Mouse (Mus musculus): ENCODE measurements around the gene Pde4d.
A peak's percentile ranks its signal among the peaks of the same experiment; 100 is the strongest.
"Not testable (repeated sequence)": the region's sequence is repeated elsewhere in the genome, so short reads cannot be mapped to it uniquely, and the experiment has no call there.

The Pde4d gene

DNA sequence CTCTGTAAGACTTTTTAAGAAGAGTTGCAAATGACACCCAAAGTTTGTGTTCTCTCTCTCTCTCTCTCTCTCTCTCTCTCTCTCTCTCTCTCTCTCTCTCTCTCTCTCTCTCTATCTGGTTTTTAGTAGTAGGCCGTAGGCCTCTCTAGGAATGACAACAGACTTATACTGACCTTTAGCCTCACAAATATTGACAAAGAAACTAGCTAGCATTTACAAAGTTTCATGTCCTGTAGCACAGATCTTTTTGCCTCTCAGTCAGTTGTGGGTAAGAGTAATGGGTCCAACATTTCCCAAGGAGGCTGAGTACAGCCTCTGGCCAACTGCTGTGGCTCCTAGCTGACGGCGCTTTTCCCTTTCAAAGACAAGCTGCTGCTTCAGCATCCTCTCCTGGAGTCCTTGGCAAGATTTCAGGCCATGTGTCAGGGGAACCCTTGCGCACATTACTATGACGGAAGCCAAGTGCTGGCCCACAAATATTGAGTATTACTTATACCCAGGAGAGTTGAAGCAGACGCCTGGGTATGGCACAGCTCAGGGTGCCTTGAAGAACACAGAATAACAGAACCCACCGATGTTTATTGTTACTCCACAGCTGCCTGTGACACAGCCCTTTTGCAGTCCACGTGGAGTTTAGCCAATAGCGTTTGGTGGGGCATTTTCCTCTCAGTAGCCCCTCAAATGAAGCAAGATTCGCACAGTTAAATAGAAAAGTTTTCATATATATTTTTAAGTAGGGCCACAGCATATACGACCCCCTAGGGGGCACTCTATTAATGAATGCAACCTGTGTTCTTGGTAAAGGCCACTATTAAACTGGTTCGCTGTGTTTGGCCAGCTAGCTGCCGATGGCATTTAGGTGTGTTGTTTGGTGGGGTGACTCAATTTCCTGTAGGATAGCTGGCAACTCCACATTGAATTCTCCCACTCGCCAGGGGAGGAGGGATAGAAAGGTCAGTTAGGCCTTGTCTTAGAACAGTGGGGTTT lies 1450.0 kb downstream of the Pde4d start:
- no peak for DNase-seq (ENCODE audit: low spot score)

DNA sequence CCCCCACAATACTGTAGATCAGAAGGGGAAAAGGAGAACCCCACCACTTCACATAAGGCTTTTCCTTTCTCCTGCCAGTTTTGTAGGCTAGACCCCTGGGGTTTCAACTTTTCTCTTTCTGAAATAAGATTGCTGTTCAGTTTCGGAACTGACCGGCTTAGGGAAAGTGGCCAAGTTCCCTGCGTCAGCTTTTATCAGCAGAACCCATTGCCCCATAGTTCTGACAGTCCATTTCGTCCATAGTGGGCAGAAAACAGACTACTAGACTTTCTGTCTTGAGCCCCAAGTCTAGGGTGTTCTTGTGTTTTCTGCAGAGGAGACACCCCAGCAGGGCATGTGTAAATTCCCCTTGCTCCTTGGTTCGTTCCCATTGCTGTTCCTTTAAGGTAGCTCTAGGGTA lies 1452.1 kb downstream of the Pde4d start:
- no peak for DNase-seq (ENCODE audit: low spot score)

DNA sequence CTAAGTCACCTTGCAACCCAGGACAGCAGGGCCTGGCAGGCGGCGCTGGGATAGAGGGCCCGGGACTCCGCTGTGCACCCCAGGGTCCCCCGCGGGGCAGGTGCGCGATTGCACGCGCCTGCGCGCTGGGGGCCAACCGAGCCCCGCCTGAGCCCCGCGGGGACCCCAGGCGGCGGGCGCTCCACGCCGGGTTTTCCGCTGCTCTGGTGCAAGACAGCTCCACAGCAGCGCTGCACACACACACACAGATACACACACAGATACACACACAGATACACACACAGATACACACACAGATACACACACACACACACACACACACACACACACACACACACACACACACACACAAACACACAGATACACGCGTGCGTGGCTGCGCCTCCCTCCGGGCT lies 1452.7 kb downstream of the Pde4d start:
- DNase-seq (ENCODE audit: low spot score), result not testable (repeated sequence)

DNA sequence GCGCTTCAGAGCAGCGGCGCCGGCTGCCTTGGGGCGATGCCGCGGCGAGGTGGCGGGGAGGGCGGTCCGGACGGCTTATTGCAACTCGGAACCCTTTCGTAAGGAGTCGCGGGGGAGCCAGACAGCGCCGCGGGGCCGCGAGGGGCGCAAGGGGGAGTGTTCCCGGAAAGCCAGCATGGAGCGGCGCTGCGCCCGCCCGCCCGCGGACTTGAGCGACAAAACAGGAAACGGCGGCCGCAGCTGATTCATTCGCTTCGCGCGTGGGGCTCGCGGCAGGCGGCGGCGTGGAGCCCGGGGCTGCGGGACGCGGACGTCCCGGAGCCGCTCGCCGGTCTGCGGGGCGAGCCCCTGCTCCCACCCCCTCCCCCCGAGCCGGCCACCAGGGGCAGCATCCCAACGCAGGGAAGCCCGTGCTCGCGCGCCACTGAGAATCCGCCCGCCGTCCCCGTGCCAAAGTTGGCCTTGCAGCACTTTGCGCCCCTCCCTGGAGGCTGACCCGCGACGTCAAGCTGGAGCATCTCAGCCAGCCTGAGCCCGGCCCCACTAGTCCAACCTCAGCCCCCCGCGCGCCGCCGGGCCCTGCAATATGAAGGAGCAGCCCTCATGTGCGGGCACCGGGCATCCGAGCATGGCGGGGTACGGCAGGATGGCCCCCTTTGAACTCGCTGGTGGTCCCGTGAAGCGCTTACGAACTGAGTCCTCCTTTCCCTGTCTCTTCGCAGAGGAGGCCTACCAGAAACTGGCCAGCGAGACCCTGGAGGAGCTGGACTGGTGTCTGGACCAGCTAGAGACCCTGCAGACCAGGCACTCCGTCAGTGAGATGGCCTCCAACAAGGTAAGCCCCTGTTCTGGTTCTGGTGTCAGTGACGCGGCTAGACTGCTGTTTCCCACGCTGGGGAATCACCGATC lies 1453.4 kb downstream of the Pde4d start:
- DNase-seq (ENCODE audit: low spot score), result peak; percentile 83

DNA sequence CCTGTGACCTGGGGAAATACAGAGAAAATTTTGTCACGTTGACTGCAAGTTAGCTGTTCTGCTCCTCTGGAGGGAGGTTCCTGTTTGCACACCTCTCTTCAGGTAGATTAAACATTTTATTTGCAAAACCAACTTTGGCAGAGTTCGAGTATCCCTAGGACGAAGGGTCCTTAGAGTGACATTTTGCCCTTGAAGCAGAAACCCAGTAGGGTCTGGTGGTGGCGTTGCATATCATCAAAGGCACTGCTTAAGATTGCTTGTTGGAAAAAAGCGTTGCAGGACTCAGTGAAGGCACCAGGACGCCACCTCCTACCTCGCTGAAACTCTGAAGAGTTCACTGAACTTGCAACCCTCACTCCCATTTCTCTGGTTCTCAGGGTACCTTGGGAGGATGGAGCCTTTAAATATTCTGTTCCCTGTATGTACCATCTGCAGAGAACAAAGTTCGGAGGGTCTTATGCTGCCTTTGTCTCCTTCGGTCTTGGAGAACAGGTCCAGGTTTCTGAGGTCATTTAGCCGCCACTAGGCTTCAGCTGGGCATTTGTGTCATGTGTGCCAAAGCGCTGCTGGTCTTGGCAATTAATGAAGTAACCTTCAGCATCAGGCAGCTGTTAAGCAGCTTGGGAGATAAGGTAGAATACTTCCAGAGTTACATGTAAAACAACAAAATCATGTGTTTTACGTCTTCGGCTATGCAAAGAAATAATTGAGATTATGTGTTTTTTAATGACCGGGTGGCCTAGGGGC lies 1454.2 kb downstream of the Pde4d start:
- no peak for DNase-seq (ENCODE audit: low spot score)

DNA sequence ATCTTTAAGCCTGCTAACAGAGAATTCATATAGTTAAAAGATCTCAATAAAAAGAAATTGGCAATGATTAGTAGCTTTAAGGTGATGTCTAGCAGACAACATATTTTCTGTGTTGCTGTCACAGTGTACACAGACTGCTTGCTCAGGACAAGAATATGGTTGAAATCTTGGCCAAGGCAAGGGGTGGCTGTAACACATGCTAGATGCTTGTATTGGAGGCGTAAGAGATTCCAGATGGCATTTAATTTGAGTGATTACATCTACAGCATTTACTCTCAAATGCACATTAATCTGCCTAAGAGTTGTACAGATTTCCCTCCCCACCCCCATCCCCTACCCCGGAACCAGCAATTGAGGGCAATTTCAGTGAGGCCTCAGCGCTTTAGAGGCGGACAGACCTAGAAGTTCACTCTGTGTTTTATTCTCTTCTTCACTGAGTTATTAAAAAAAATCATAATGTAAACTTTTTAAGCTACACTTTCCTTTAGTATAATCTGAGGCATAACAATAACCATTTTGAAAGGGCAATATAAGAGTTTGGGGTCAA lies 1456.7 kb downstream of the Pde4d start:
- DNase-seq (ENCODE audit: low spot score), result no peak

DNA sequence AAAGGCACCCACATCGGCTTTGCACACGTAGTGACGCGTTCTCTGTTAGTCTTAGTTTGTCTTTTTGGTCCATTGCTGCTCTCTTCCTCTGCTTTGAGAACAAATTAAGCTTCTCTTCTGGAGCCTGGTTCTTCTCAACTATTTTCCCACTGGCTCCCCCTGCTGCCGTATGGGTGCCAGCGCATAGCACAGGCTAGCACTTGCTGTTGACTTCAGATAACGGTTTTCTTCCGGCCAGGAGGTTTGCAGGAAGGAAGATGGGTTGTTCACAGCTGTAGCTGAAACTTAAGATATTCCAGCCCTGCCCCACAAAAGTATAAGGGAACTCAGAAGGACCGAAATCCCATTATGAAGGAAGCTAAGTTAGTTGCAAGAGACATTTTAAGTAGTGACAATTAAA lies 1457.9 kb downstream of the Pde4d start:
- DNase-seq (ENCODE audit: low spot score), result peak; percentile 83

DNA sequence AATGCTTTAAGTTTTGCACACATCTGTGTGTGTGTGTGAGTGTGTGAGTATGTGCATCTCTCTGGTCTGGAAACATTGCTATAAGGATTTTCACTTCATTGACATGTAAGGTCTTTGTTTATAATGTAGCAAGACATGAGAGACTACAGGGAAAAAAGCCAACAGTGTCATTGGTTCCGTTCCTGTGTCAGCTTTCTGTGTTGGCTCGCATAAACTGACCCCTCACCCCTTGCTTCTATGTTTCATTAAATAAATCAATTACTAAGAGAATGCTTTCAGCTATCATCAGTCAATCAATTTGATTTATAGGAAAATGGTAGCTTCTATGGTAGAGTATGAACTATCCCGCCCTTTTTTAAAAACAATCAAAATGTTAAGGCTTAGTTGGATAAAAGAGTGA lies 1458.6 kb downstream of the Pde4d start:
- DNase-seq (ENCODE audit: low spot score), result no peak

DNA sequence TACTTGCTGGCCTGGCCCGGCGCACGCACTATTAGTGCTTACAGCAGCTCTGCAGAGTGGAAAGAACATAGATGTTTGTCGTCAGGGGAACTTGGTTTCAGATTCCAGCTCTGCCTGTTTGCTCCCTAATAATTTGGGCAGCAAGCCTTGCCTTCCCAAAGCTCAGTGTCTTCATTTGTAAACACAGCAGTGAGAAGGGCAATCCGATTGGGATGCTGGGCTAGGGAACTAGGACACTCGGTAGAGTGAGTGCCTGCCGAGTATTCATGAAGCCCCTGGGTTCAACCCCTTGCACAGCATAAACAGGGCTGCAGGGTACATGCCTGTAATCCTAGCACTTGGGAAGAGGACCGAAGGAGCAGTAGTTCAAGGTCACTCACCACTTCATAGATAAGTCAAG lies 1459.4 kb downstream of the Pde4d start:
- DNase-seq (ENCODE audit: low spot score), result no peak

DNA sequence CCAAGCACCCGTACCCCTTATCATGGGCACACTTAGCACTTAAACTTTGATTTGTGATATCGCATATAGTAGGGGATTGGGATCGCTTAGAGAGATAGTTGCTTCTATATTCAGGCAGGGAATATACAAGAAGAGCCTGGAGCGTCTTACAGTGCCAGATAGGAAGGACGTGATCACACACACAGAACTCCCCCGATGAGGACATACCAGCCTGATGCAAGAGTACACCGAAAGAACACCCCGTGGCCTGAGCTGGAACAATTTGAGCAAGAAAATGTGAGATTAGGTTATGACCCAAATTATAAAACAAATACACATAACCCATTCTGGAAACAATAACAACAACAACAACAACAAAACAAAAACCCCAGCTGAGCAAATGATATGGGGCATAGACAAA lies 1461.2 kb downstream of the Pde4d start:
- DNase-seq (ENCODE audit: low spot score), result no peak

DNA sequence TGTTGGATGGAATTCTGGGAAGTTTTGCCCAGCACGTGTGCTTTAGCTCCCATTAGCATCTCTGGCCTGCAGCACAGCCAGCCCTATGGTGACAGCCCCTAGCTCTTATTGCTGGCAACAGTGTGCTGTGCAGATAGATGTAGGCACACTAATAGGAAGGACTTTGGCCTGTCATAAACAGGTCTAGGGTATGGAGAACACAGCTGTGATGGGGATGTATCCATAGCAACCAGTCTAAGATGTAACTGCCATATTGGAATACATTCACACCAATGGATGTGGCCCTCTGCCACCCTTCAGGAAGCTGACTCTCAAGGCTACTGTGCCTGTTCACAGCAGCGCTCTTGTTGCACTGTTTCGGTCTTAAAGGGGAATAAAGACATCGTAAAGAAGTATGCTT lies 1462.9 kb downstream of the Pde4d start:
- no peak for DNase-seq (ENCODE audit: low spot score)

DNA sequence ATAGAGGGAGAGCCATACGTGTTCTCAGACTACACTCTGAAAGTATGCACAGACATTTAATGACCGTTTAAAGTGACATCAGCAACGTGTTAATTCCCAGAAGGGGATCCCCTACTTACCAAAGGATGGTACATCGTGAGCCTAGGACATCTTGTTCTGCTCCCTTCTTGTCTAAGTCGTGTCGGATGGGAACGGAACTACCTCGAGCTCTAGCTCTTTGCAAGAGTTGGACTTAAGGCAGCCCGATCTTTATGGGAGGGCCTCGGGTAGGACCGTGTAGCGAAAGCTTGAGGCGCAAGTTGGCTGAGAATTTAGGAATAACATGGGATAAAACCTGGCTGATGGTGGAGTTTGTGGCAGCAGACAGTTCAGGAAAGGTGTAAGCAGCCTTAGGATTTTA lies 1464.5 kb downstream of the Pde4d start:
- DNase-seq (ENCODE audit: low spot score), result no peak

DNA sequence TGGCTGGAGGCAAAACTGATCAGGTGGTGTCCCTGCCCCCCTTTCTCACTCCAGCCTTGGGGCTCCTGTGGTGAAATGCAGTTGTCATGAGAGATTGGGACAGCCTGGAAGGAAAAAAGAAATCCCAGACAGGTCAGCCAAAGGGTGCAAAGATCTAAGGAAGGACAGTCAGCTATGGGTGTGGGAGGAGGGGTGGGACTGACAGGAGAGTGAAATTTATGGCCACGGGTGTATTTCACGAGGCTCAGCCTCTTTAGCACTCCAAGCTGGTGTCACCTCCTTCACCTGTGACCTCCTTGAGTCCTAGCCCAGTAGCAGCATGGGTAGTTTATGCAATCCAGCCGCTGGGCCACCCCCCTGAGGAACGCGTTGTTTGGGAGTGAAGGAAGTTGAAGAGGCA lies 1465.1 kb downstream of the Pde4d start:
- peak; percentile 60 for DNase-seq (ENCODE audit: low spot score)

DNA sequence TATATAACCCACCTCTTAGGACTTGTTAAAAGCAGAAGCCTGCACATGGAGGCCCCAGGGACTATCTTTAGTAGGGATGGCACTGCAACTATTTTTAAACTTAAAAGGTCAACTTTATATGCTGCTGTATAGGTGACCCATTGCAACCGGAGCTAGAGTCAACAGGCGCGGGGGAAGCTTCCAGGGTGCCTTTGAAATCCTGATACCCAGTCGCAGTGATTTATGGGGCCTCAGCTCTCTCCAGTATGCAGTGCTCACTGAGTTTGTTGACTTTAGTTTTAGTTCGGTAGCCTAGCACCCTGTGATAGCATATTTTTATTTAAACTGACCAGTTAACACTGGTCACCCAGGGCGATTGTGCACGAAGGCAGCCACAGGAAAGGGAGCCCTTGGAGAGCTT lies 1465.8 kb downstream of the Pde4d start:
- peak; percentile 68 for DNase-seq (ENCODE audit: low spot score)

DNA sequence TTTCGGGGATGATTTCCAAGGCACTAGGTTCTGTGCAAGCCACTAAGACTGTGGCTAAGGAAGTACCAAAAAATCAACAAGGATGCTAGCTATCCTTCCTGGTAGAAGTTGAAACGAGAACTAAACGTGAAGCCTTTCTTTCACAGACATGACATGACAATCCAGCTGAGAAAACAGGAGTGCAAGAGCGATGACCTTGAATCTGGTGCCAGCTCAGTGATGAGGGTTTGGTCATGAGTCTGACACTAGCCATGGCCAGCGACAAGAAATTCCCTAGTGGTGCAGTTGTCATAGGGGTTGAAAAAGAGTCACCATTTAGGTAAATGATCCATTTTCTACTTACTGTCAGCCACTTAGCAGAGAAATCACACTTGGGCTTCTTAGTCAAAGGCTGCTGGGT lies 1466.2 kb downstream of the Pde4d start:
- peak; percentile 37 for DNase-seq (ENCODE audit: low spot score)

DNA sequence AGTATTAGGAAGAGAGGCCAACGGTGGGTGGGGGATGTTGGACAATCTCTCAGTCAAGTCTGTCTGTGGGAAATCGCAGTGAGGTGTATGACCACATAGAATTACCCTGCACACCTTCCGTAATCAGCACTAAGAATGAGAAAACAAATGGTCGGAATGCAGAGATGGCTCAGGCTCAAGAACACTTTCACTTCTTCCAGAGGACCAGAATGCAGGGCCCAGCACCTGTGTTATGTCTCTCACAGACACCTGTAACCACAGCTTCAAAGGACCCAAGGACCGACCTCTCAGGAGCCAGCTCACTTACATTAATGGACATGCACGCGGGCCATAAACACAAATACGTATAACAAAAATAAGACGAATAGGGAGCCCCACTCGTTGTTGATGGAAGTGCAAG lies 1467.8 kb downstream of the Pde4d start:
- DNase-seq (ENCODE audit: low spot score), result no peak

DNA sequence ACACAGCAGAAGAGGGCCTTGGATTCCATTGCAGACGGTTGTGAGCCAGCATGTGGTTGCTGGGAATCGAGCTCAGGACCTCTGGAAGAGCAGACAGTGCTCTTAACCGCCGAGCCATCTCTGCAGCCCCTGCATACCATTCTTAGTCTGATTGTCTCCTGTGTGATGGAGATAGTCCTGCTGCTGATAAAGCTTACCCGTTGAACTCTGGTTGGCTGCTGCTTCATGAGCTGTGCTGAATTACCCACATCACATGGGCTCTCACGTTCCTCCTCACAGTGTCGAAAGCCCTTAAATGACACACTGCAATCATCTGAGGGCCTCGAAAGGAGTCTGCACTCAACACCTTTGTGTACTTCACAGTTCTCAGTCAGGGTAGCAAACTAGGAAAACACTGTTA lies 1468.9 kb downstream of the Pde4d start:
- DNase-seq (ENCODE audit: low spot score), result no peak

DNA sequence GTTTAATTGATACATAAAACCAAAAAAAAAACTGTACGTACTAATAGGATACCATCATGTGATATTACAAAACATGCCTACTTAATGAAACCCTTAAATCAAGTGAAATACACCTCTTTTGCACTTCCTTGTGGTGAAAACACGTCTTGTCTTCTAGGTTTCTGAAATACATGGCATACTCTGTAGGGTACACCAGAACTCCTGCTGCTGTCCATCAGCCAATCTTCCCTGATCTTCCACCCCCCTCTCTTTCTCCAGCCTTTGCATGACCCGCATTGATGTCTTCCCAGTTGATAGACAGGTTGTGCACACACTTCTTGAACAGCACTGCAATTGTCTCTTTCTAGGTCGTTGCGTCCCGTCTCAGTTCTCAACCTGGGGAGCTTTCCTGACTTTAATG lies 1470.5 kb downstream of the Pde4d start:
- DNase-seq (ENCODE audit: low spot score), result no peak

DNA sequence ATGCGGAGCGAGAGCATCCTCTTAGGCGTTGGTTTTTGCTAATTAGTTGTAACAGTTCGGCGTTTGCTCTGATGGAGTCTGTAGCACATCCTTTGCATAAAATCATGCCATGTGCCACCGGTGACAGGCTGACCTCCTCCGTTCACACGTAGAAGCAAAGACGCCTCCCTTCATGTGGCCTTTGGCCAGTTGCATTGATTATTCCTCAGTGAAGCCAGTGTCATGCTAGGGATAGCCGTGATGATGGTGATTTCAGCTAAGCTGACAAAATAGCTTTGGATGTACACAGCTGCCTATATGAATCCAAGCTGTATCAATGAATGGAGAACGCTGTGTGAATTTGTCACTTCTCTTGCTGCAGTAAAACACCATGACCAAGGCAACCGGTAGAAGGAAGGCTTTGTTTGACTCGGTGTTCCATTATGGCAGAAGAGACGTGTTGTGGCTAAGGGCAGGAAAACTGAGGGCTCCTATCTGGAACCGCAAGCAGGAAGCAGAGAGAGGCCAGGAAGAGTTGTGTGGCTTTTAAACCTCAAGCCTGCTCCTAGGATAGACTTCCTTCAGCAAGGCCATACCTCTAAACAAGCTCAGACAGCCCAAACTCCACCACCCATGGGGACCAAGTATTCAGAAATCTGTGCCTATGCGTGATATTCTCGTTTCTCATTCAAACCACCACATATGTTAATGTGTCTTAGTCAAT lies 1471.7 kb downstream of the Pde4d start:
- no peak for DNase-seq (ENCODE audit: low spot score)

DNA sequence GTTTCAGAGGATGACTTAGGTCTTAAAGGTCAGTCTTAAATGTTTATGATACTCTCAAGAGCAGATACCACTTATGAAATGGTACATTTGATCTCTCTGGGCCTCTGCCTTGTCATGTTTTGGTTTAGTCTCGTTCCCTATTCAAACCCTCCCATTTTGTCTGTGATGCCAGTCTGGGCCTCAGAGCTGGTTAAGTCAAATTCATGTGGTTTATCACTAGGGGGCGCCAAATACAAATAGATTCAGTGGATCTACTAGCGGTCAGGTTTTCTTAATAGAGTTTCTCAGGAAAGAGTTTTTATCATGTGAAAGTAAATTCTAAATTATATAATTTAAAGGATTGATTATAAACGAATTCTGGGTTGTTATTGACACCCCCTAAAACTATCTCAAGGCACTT lies 1472.5 kb downstream of the Pde4d start:
- DNase-seq (ENCODE audit: low spot score), result peak; percentile 80

DNA sequence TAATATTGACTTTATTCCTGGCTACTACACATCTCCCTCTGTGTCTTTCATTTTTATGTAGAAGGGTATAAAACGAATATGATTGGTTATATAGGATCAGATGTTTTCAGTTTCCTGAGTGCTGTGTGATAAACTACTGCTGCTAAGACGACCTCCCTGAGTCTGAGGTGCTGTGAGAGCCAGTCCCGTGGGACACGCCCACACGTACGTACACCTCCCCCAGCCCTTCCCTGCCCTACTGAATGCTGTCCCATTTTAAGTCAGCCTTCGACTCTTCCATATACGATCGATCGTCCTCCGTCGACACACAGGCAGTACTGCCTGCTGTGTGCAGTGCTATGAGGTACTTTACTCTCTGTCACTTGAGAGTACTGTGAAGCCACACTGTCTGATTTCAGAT lies 1473.0 kb downstream of the Pde4d start:
- no peak for DNase-seq (ENCODE audit: low spot score)
